In genomic region chr10:3914104-3914503, GRCm38 (mm10) we compare ENCODE assay signal across 28 mouse cellular contexts. TPM values are rescaled to one million over a fixed set of nuclear protein-coding genes. Genes with fewer than 3 reads are reported as not detected.
DNase-seq lines count a peak whose midpoint lies in the region; ATAC-seq and TF ChIP-seq lines count a peak whose summit lies in the region.
"Had no signal": no experiment of that assay in that cellular context is flagged by ENCODE, and none has a peak within 500 bp of the region (broad histone marks: within the 10 kb centered on the region; RNA-seq: fewer than 3 reads in every experiment).

No protein-coding gene starts in this region.

- H3K4me1 ChIP-seq in kidney, embryonic 14.5 days (ENCODE audit: control insufficient read depth, insufficient read depth, low read length), result no peaks in the 10 kb centered on the region
- no peaks in the 10 kb centered on the region for H3K4me1 ChIP-seq in midbrain, embryonic 11.5 days (ENCODE audit: control insufficient read depth, insufficient read depth, low read length)
- H3K4me1 ChIP-seq in midbrain, postnatal 0 days (ENCODE audit: insufficient read depth, low read length), result no peaks in the 10 kb centered on the region
- no peaks in the 10 kb centered on the region; the same call in 1 of the 2 replicates for H3K4me1 ChIP-seq in liver, embryonic 16.5 days (ENCODE audit: control insufficient read depth, low read depth, low read length)
- H3K4me1 ChIP-seq: embryonic facial prominence, embryonic 12.5 days; embryonic facial prominence, embryonic 15.5 days; heart, embryonic 10.5 days had no signal

- no peak overlapping the region for H3K27ac ChIP-seq in kidney, embryonic 14.5 days (ENCODE audit: low read depth, low read length)
- H3K27ac ChIP-seq in midbrain, embryonic 11.5 days (ENCODE audit: low read depth, low read length), result no peak overlapping the region
- H3K27ac ChIP-seq in midbrain, postnatal 0 days (ENCODE audit: low read depth, low read length), result no peak overlapping the region
- H3K27ac ChIP-seq in liver, embryonic 16.5 days (ENCODE audit: low read length), result no peak overlapping the region
- H3K27ac ChIP-seq: embryonic facial prominence, embryonic 12.5 days; embryonic facial prominence, embryonic 15.5 days; gastrocnemius, adult 2 months; heart, adult 2 months; heart, embryonic 10.5 days; heart, embryonic 13.5 days; hindbrain, embryonic 14.5 days had no signal

- WGBS in kidney, embryonic 14.5 days, result 76% methylated on average over 5 of the region's 5 CpGs
- WGBS in midbrain, embryonic 11.5 days, result 86% methylated on average over 5 of the region's 5 CpGs
- WGBS in midbrain, postnatal 0 days, result 89% methylated on average over 5 of the region's 5 CpGs
- 49% methylated on average over 5 of the region's 5 CpGs for WGBS in liver, embryonic 16.5 days (ENCODE audit: insufficient replicate concordance)

- peak; percentile 20; the same call in 1 of the 2 replicates for ATAC-seq in kidney, embryonic 14.5 days (ENCODE audit: low FRiP score, low TSS enrichment)
- no peak for ATAC-seq in midbrain, embryonic 11.5 days (ENCODE audit: low FRiP score)
- ATAC-seq in midbrain, postnatal 0 days (ENCODE audit: low FRiP score), result no peak
- ATAC-seq in liver, embryonic 16.5 days (ENCODE audit: low read depth), result peak; percentile 76
- ATAC-seq: forebrain, embryonic 14.5 days; forebrain, postnatal 0 days; Patski had no signal

- no peaks in the 10 kb centered on the region for H3K9me3 ChIP-seq in kidney, embryonic 14.5 days (ENCODE audit: control insufficient read depth, low read length)
- H3K9me3 ChIP-seq in midbrain, embryonic 11.5 days (ENCODE audit: control insufficient read depth, low read length), result no peaks in the 10 kb centered on the region
- no peaks in the 10 kb centered on the region for H3K9me3 ChIP-seq in midbrain, postnatal 0 days (ENCODE audit: low read length)
- H3K9me3 ChIP-seq in liver, embryonic 16.5 days (replicated peaks; ENCODE audit: control insufficient read depth, low read length), result no peaks in the 10 kb centered on the region
- H3K9me3 ChIP-seq: embryonic facial prominence, embryonic 12.5 days; embryonic facial prominence, embryonic 15.5 days; G1E; heart, embryonic 10.5 days; heart, embryonic 13.5 days had no signal

- H3K9ac ChIP-seq in kidney, embryonic 14.5 days (ENCODE audit: low read depth, low read length), result no peak overlapping the region
- no peak overlapping the region for H3K9ac ChIP-seq in midbrain, embryonic 11.5 days (ENCODE audit: low read length)
- H3K9ac ChIP-seq in midbrain, postnatal 0 days (replicated peaks; ENCODE audit: low read length, poor library complexity, severe bottlenecking), result no peak overlapping the region
- H3K9ac ChIP-seq in liver, embryonic 16.5 days (ENCODE audit: low read depth, low read length), result no peak overlapping the region
- H3K9ac ChIP-seq: embryonic facial prominence, embryonic 12.5 days; embryonic facial prominence, embryonic 15.5 days; forebrain, postnatal 0 days; heart, embryonic 13.5 days; hindbrain, embryonic 14.5 days had no signal

- no peak overlapping the region for H3K4me3 ChIP-seq in kidney, embryonic 14.5 days (ENCODE audit: low read length)
- H3K4me3 ChIP-seq in midbrain, embryonic 11.5 days (ENCODE audit: low read depth, low read length), result no peak overlapping the region
- no peak overlapping the region for H3K4me3 ChIP-seq in midbrain, postnatal 0 days (ENCODE audit: low read depth, low read length)
- no peak overlapping the region for H3K4me3 ChIP-seq in liver, embryonic 16.5 days (ENCODE audit: low read depth, low read length)
- H3K4me3 ChIP-seq: embryonic facial prominence, embryonic 12.5 days; embryonic facial prominence, embryonic 15.5 days; gastrocnemius, adult 2 months; heart, adult 2 months; heart, embryonic 10.5 days; heart, embryonic 13.5 days had no signal

- no peak for DNase-seq in kidney, adult 18-20 months
- peak; percentile 26 for DNase-seq in midbrain, embryonic 11.5 days (ENCODE audit: low spot score, missing footprints)
- no peak for DNase-seq in midbrain, postnatal 0 days (ENCODE audit: low spot score)
- no peak for DNase-seq in embryo, embryonic 10.5 days (ENCODE audit: low spot score)
- DNase-seq in gastrocnemius, adult 8-10 months (ENCODE audit: low spot score in 2 of 2), result no peak
- DNase-seq: adrenal gland, postnatal 10 days; adrenal gland, postnatal 36 days; B cell, adult 2 months; cerebellum, adult 18-20 months; cerebellum, adult 9-10 months; cerebellum, postnatal 14 days; forebrain, postnatal 0 days; gastrocnemius, adult 2 months; gastrocnemius, postnatal 36 days; heart, adult 2 months; heart, postnatal 14 days; heart, postnatal 4 days had no signal

- no peak for TF ChIP-seq CTCF in midbrain, postnatal 0 days (IDR thresholded peaks at IDR 0.05)

- H3K4me2 ChIP-seq in kidney, embryonic 14.5 days (replicated peaks; ENCODE audit: low read depth, low read length), result no peak overlapping the region
- no peak overlapping the region for H3K4me2 ChIP-seq in midbrain, embryonic 11.5 days
- H3K4me2 ChIP-seq in midbrain, postnatal 0 days (ENCODE audit: low read depth, low read length, poor library complexity, severe bottlenecking), result no peak overlapping the region
- H3K4me2 ChIP-seq in liver, embryonic 16.5 days (ENCODE audit: low read depth, low read length), result no peak overlapping the region
- H3K4me2 ChIP-seq: embryonic facial prominence, embryonic 12.5 days; embryonic facial prominence, embryonic 15.5 days; heart, embryonic 13.5 days; hindbrain, embryonic 14.5 days had no signal

- H3K36me3 ChIP-seq in kidney, embryonic 14.5 days (ENCODE audit: control insufficient read depth, insufficient read depth, low read length), result no peaks in the 10 kb centered on the region
- no peaks in the 10 kb centered on the region for H3K36me3 ChIP-seq in midbrain, embryonic 11.5 days (ENCODE audit: control insufficient read depth, insufficient read depth, low read length)
- H3K36me3 ChIP-seq in midbrain, postnatal 0 days (ENCODE audit: insufficient read depth, low read length), result no peaks in the 10 kb centered on the region
- no peaks in the 10 kb centered on the region for H3K36me3 ChIP-seq in liver, embryonic 16.5 days (ENCODE audit: control insufficient read depth, insufficient read depth)
- H3K36me3 ChIP-seq: embryonic facial prominence, embryonic 12.5 days; embryonic facial prominence, embryonic 15.5 days; G1E; heart, embryonic 10.5 days; heart, embryonic 13.5 days had no signal

- no peaks in the 10 kb centered on the region for H3K27me3 ChIP-seq in kidney, embryonic 14.5 days (ENCODE audit: control insufficient read depth, insufficient read depth, low read length)
- H3K27me3 ChIP-seq in midbrain, embryonic 11.5 days (ENCODE audit: control insufficient read depth, insufficient read depth, low read length), result no peaks in the 10 kb centered on the region
- no peaks in the 10 kb centered on the region for H3K27me3 ChIP-seq in midbrain, postnatal 0 days (ENCODE audit: insufficient read depth, low read length)
- no peaks in the 10 kb centered on the region for H3K27me3 ChIP-seq in liver, embryonic 16.5 days (ENCODE audit: control insufficient read depth, insufficient read depth, low read depth, low read length)
- H3K27me3 ChIP-seq: CH12.LX; embryonic facial prominence, embryonic 12.5 days; embryonic facial prominence, embryonic 15.5 days; heart, embryonic 13.5 days had no signal

RNA-seq across cellular contexts. Expression of gene Mthfd1l, which starts 58.8 kb away (rescaled TPM):
- polyA plus RNA-seq in kidney, embryonic 14.5 days (2014; fragmentation: Nextera tagmentation; extraction: Ambion mirVana), result 12.8 and 20.2 TPM in 2 replicates
- polyA plus RNA-seq in midbrain, embryonic 11.5 days (2014; fragmentation: Nextera tagmentation; extraction: Ambion mirVana), result 15.1 and 15.4 TPM in 2 replicates
- total RNA-seq in midbrain, postnatal 0 days (2014; rRNA removed), result 9.2 and 10.3 TPM in 2 replicates
- 7.9 and 8.6 TPM in 2 replicates for polyA plus RNA-seq in midbrain, postnatal 0 days (2015; fragmentation: Nextera tagmentation; extraction: Ambion mirVana)
- polyA plus RNA-seq in liver, embryonic 16.5 days (2015; fragmentation: Nextera tagmentation; extraction: Ambion mirVana), result 18.5 and 19.5 TPM in 2 replicates
- 1 to 10 TPM in 1 of 4 experiments, under 1 TPM in 3; 0.56 to 1.1 (median 0.65) TPM for total RNA-seq in gastrocnemius, adult 8-10 months (2022)

Comparison
In these comparisons a context has a peak if more than half of its experiments do, and no peak if none do; other contexts are left out.
1. ATAC-seq: peak in kidney, embryonic 14.5 days (single experiment) and liver, embryonic 16.5 days (single experiment); none in midbrain, embryonic 11.5 days (single experiment) and midbrain, postnatal 0 days (single experiment).